Mouse (Mus musculus) erythroblast, embryonic 14.5 days (primary cell): ENCODE results near the gene Olfr194.

Experiments used
- GATA1 ChIP-seq: IDR thresholded peaks from 2 replicates; pipeline ENCODE4 v1.6.1; 2012; ENCODE audit warnings: low read length, inconsistent platforms, mixed read lengths
- TAL1 ChIP-seq: IDR thresholded peaks from 3 replicates; pipeline ENCODE4 v1.6.1; 2012; ENCODE audit warnings: low read length, inconsistent platforms, mixed read lengths

GRCm38 (mm10) chr16:59120969-59121368 lies at the start of gene Olfr194:
- TF ChIP-seq TAL1 (no peak), GATA1 (no peak)
